Mouse (Mus musculus) neural tube, embryonic 12.5 days (tissue): ENCODE results near the gene Mogat1. TPM values are rescaled to one million over a fixed set of nuclear protein-coding genes. Genes with fewer than 3 reads are reported as not detected.

Experiments
- ATAC-seq: fragments of 200-750 bp; cut with Nextera tagmentation; 2 replicates; pipeline ENCODE4 v1.8.0; 2017; ENCODE audit warnings: low read depth, mild to moderate bottlenecking, moderate TSS enrichment, moderate library complexity; ENCODE audit not compliant: low FRiP score
- H3K27ac ChIP-seq: fragments of 300-500 bp; sonication (generic); 2 replicates; pipeline ENCODE4 v1.5.1; 2016
- H3K27me3 ChIP-seq: fragments of 300-500 bp; sonication (generic); replicated peaks from 2 replicates; pipeline ENCODE4 v1.6.1; 2016; ENCODE audit warnings: mild to moderate bottlenecking
- H3K36me3 ChIP-seq: fragments of 300-500 bp; sonication (generic); 2 replicates; pipeline ENCODE4 v1.6.1; 2016; ENCODE audit warnings: mild to moderate bottlenecking
- H3K4me1 ChIP-seq: fragments of 300-500 bp; sonication (generic); 2 replicates; pipeline ENCODE4 v1.6.1; 2016
- H3K4me2 ChIP-seq: fragments of 300-500 bp; sonication (generic); replicated peaks from 2 replicates; pipeline ENCODE4 v1.6.1; 2016; ENCODE audit warnings: mild to moderate bottlenecking
- H3K4me3 ChIP-seq: fragments of 300-500 bp; sonication (generic); 2 replicates; pipeline ENCODE4 v1.5.1; 2016
- H3K9ac ChIP-seq: fragments of 300-500 bp; sonication (generic); 2 replicates; pipeline ENCODE4 v1.6.1; 2016; ENCODE audit warnings: mild to moderate bottlenecking
- H3K9me3 ChIP-seq: fragments of 300-500 bp; sonication (generic); 2 replicates; pipeline ENCODE4 v1.6.1; 2016; ENCODE audit warnings: mild to moderate bottlenecking
- WGBS: fragments of 180-500 bp; shearing (Covaris S2); methylation state at CpG from one replicate; pipeline ENCODE4 v1.1.7; 2016; 5-methylcytosine and 5-hydroxymethylcytosine counted together
- polyA plus RNA-seq: library from polyadenylated mRNA; unstranded; fragments of >200 nt; fragmentation: Nextera tagmentation; extraction: Ambion mirVana; gene quantifications from 2 replicates; pipeline ENCODE4 v1.2.1, GENCODE M21; 2016

Gene Mogat1
- polyA plus RNA-seq, 1 experiment from 2014 or later: 0.37 TPM

- Histone ChIP-seq H3K27me3 (no peaks in the 10 kb centered on the region; the same call in 1 of the 2 replicates), H3K4me1 (no peaks in the 10 kb centered on the region), H3K9me3 (no peaks in the 10 kb centered on the region), H3K27ac (no peak overlapping the region), H3K36me3 (no peaks in the 10 kb centered on the region), H3K4me2 (no peak overlapping the region), H3K4me3 (no peak overlapping the region), H3K9ac (no peak overlapping the region)
- no peak for ATAC-seq
- WGBS: 80% methylated on average over 8 of the region's 8 CpGs
Measured at GRCm38 (mm10) chr1:78512756-78513155, 2.0 kb downstream of the Mogat1 start.

- H3K4me1 ChIP-seq: no peaks in the 10 kb centered on the region
- no peaks in the 10 kb centered on the region for H3K36me3 ChIP-seq
- no peaks in the 10 kb centered on the region for H3K9me3 ChIP-seq
- H3K27me3 ChIP-seq: no peaks in the 10 kb centered on the region
- H3K4me3 ChIP-seq: no peak overlapping the region
- H3K9ac ChIP-seq: no peak overlapping the region
- no peak for ATAC-seq
- WGBS: 96% methylated on average over 7 of the region's 7 CpGs
- H3K27ac ChIP-seq: no peak overlapping the region
- no peak overlapping the region for H3K4me2 ChIP-seq
Measured at GRCm38 (mm10) chr1:78518907-78519306, 8.1 kb downstream of the Mogat1 start.

GRCm38 (mm10) chr1:78525189-78525886, 14.5 kb downstream of the Mogat1 start:
- H3K9me3 ChIP-seq: no peaks in the 10 kb centered on the region
- ATAC-seq: no peak
- WGBS: 50% methylated on average over 23 of the region's 23 CpGs

DNA sequence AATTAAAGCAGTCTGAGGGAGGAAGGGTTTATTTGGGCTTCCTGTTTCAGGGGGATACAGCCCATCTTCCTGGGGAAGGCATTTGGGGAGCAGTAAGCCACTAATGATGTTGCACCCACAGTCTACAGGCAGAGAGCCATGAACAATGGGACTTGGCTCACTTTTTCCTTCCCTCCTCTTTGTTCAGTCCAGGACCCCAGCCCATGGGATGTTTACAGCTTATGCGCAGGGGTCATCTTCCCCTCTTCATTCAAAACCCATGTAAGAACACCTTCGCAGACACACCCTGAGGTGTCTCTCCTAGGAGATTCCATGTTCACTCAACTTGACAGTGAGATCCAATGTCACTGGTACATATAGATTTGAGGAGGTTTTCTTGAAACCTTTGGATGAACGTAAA, 17.6 kb downstream of the Mogat1 start:
- no peak overlapping the region for H3K9ac ChIP-seq
- no peaks in the 10 kb centered on the region for H3K36me3 ChIP-seq
- H3K4me3 ChIP-seq: no peak overlapping the region
- no peaks in the 10 kb centered on the region for H3K9me3 ChIP-seq
- H3K27me3 ChIP-seq: no peaks in the 10 kb centered on the region
- no peak overlapping the region for H3K4me2 ChIP-seq
- WGBS: 93% methylated on average over 3 of the region's 3 CpGs
- no peak for ATAC-seq
- H3K4me1 ChIP-seq: no peaks in the 10 kb centered on the region
- H3K27ac ChIP-seq: no peak overlapping the region

More at GRCm38 (mm10) chr1:78525189-78525886, 14.5 kb downstream of the Mogat1 start:
- H3K9ac ChIP-seq: no peak overlapping the region
- no peak overlapping the region for H3K27ac ChIP-seq
- no peak overlapping the region for H3K4me3 ChIP-seq
- no peak overlapping the region for H3K4me2 ChIP-seq
- no peaks in the 10 kb centered on the region for H3K27me3 ChIP-seq
- H3K4me1 ChIP-seq: no peaks in the 10 kb centered on the region
- no peaks in the 10 kb centered on the region for H3K36me3 ChIP-seq

DNA sequence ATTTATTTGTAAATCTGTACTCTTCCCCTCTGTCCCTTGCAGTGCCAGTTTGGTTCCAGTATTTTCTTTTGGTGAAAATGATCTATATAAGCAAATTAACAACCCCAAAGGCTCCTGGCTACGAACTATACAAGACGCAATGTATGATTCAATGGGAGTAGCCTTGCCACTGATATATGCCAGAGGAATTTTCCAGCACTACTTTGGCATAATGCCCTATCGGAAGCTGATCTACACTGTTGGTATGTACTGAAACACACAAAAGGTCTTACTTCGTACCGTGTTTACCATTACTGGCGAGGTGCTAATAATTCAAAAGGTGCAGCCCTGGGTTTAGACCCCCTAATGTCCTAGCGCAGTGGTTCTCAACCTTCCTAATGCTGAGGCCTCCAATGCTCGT, 18.2 kb downstream of the Mogat1 start:
- Histone ChIP-seq H3K4me1 (no peaks in the 10 kb centered on the region), H3K9me3 (no peaks in the 10 kb centered on the region), H3K9ac (no peak overlapping the region), H3K27ac (no peak overlapping the region), H3K4me3 (no peak overlapping the region), H3K36me3 (no peaks in the 10 kb centered on the region), H3K4me2 (no peak overlapping the region), H3K27me3 (no peaks in the 10 kb centered on the region)
- WGBS: 93% methylated on average over 8 of the region's 8 CpGs
- no peak for ATAC-seq

DNA sequence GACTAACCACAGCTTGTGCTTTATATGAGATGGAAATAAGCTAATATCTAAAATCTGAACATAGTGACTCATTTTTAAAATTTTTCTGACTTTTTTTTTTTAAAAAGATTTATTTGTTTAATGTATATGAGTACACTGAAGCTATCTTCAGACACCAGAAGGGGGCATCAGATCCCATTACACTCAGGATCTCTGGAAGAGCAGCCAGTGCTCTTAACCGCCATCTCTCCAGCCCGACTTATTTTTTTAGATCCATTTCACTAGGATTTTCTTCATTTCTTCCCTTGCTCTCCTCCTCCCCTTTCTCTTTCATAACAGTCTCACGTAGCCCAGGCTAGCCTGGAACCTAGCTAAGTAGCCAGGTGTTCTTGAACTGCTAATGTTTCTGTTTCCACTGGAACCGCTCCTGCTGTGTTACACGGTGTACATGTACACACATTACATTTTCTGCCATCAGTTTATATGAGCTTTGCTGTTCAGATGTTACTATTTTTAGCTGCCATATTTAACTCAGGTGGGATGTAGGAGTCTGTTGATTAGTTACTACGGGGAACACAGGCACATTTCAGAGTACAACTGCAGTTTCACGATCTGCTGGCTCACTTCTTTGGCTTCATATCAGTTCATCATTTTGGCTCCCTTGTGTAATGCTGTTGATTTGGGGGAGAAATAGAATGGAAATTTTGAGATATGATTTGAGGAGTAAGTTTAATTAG, 19.9 kb downstream of the Mogat1 start:
- Histone ChIP-seq H3K4me1 (no peaks in the 10 kb centered on the region), H3K27me3 (no peaks in the 10 kb centered on the region), H3K9ac (no peak overlapping the region), H3K27ac (no peak overlapping the region), H3K4me2 (no peak overlapping the region), H3K9me3 (no peaks in the 10 kb centered on the region), H3K4me3 (no peak overlapping the region), H3K36me3 (no peaks in the 10 kb centered on the region)
- no peak for ATAC-seq
- 88% methylated on average over 7 of the region's 7 CpGs for WGBS

GRCm38 (mm10) chr1:78532184-78532800, 21.5 kb downstream of the Mogat1 start:
- ATAC-seq: no peak
- 89% methylated on average over 15 of the region's 15 CpGs for WGBS
- no peaks in the 10 kb centered on the region for H3K9me3 ChIP-seq
- no peaks in the 10 kb centered on the region for H3K36me3 ChIP-seq
- no peaks in the 10 kb centered on the region for H3K4me1 ChIP-seq
- H3K4me2 ChIP-seq: no peak overlapping the region
- H3K27me3 ChIP-seq: no peaks in the 10 kb centered on the region
- no peak overlapping the region for H3K4me3 ChIP-seq
- H3K27ac ChIP-seq: no peak overlapping the region
- no peak overlapping the region for H3K9ac ChIP-seq

DNA sequence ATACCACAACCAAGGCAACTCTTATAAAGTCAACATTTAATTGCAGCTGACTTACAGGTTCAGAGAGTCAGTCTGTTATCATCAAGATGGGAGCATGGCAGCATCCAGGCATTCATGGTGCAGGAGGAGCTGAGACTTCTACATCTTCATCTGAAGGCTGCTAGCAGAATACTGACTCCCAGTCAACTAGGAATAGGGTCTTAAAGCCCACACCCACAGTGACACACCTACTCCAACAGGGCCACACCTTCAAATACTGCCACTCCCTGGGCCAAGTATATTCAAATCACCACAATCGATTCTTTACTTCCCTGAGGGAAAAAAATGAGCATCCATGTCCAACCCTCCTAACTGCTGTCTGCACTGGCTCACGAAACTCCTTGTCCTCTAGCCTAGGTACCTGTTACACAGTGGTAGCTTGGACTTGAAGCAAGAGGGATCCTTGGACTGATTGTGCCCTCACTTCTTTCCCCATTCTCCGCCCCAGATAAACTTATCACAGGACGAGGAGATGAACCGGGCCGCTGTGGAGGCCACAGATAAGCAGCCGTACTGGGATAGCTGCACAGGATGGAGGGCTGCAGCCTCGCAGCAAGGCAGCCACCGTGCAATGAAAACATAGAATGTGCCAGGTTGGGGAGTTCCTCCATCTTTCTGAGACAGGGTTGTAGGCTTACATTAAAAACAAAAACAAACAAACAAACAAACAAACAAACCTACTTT, 23.8 kb downstream of the Mogat1 start:
- 94% methylated on average over 9 of the region's 9 CpGs for WGBS
- no peak for ATAC-seq
- Histone ChIP-seq H3K4me2 (no peak overlapping the region), H3K27ac (no peak overlapping the region), H3K9ac (no peak overlapping the region), H3K4me1 (0 out of 2 replicates have a peak, but pooled peaks cover 4% of the 10 kb centered on the region), H3K9me3 (no peaks in the 10 kb centered on the region), H3K36me3 (no peaks in the 10 kb centered on the region), H3K27me3 (no peaks in the 10 kb centered on the region), H3K4me3 (no peak overlapping the region)

GRCm38 (mm10) chr1:78536310-78537164, 25.7 kb downstream of the Mogat1 start:
- no peak overlapping the region for H3K9ac ChIP-seq
- 0 out of 2 replicates have a peak, but pooled peaks cover 4% of the 10 kb centered on the region for H3K4me1 ChIP-seq
- H3K9me3 ChIP-seq: no peaks in the 10 kb centered on the region
- ATAC-seq: peak; percentile 75
- H3K4me2 ChIP-seq: peak overlapping the region; percentile 58; the same call in 1 of the 2 replicates
- no peak overlapping the region for H3K4me3 ChIP-seq
- no peaks in the 10 kb centered on the region for H3K27me3 ChIP-seq
- no peak overlapping the region for H3K27ac ChIP-seq
- no peaks in the 10 kb centered on the region for H3K36me3 ChIP-seq
- 32% methylated on average over 19 of the region's 19 CpGs for WGBS

DNA sequence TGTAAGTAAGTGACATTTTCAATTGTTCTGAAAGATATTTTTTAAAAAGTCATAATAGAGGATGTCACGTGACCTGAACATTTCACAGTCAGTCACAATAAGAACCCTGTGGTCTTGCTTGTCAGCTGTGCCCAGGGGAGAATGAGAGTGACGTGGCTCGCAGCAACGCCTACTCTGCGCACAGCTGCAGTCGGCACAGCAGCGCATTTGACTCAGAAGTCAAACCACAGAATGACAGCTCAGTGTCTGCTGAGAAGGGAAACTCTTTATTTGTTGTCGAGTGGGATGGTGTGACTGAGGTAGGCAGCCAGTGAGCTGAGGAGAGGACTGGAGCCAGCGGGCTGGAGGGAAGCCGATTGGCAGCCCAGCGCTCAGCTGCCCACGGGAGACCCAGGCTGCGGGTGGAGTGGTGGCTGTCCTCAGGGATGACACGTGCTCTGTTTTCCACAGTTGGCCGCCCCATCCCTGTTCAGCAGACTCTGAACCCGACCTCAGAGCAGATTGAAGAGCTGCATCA, 26.8 kb downstream of the Mogat1 start:
- WGBS: 18% methylated on average over 16 of the region's 16 CpGs
- 0 out of 2 replicates have a peak overlapping the region, but pooled peaks have one; percentile 26 for H3K9ac ChIP-seq
- peak; percentile 87 for ATAC-seq

DNA sequence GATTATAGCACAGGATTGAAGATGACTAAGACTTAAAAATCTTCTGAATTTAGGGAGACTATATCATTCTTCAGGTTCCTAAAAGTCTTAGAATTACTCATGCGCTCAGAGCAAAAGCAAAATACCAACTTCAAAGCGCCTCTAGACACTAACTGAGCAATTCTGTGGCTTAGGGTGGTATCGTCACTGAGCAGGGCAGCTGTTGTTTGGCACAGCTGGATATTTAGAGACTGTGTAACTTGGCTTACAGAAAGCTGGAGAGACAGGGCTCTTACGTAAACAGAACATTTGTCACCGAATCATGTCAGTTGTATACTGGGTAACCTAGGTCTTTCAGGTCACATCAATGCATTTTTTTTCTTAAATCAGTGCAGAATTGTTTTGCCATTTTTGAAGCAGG, 27.6 kb downstream of the Mogat1 start:
- H3K27me3 ChIP-seq: no peaks in the 10 kb centered on the region
- 21% methylated on average over 5 of the region's 5 CpGs for WGBS

More for the DNA sequence above, 26.8 kb downstream of the Mogat1 start:
- 0 out of 2 replicates have a peak, but pooled peaks cover 4% of the 10 kb centered on the region for H3K4me1 ChIP-seq
- no peaks in the 10 kb centered on the region for H3K27me3 ChIP-seq
- H3K9me3 ChIP-seq: no peaks in the 10 kb centered on the region
- no peaks in the 10 kb centered on the region for H3K36me3 ChIP-seq
- H3K4me2 ChIP-seq: peak overlapping the region; percentile 58
- H3K27ac ChIP-seq: no peak overlapping the region
- H3K4me3 ChIP-seq: peak overlapping the region; percentile 15

More for the DNA sequence above, 27.6 kb downstream of the Mogat1 start:
- H3K4me1 ChIP-seq: 0 out of 2 replicates have a peak, but pooled peaks cover 4% of the 10 kb centered on the region
- H3K9ac ChIP-seq: no peak overlapping the region
- no peaks in the 10 kb centered on the region for H3K36me3 ChIP-seq
- H3K4me2 ChIP-seq: no peak overlapping the region
- no peaks in the 10 kb centered on the region for H3K9me3 ChIP-seq
- H3K27ac ChIP-seq: no peak overlapping the region
- H3K4me3 ChIP-seq: no peak overlapping the region
- ATAC-seq: no peak
